Mouse (Mus musculus): ENCODE data around the gene Wwtr1. TPM values are rescaled to one million over a fixed set of nuclear protein-coding genes. Genes with fewer than 3 reads are reported as not detected.

The Wwtr1 gene
- total and polyA plus RNA-seq, 2 experiments from 2014 or later = 26.1 to 90.9 TPM

- 57% methylated on average over 2 of the region's 2 CpGs for WGBS
- Histone ChIP-seq H3K27me3 (ENCODE audit: control insufficient read depth, insufficient read depth, low read length) (no peaks in the 10 kb centered on the region), H3K9ac (replicated peaks; ENCODE audit: low read depth, low read length) (no peak overlapping the region), H3K4me1 (ENCODE audit: control insufficient read depth, insufficient read depth) (0 out of 2 replicates have a peak, but pooled peaks cover 4% of the 10 kb centered on the region), H3K4me2 (ENCODE audit: low read depth, low read length) (no peak overlapping the region), H3K4me3 (ENCODE audit: low read depth, low read length) (no peak overlapping the region), H3K27ac (ENCODE audit: low read depth) (no peak overlapping the region), H3K36me3 (replicated peaks; ENCODE audit: control insufficient read depth, insufficient read depth, low read length) (no peaks in the 10 kb centered on the region), H3K9me3 (replicated peaks; ENCODE audit: control insufficient read depth, low read length) (no peaks in the 10 kb centered on the region)
- DNase-seq (ENCODE audit: low spot score) (no peak), ATAC-seq (ENCODE audit: insufficient read depth, low read depth) (no peak)
- TF ChIP-seq EP300 (IDR thresholded peaks at IDR 0.05; ENCODE audit: low read depth) (no peak), CTCF (IDR thresholded peaks at IDR 0.05; ENCODE audit: low read depth) (no peak)
These were observed 155.5 kb downstream of the Wwtr1 start for GRCm38 (mm10) chr3:57420233-57420632.

DNA sequence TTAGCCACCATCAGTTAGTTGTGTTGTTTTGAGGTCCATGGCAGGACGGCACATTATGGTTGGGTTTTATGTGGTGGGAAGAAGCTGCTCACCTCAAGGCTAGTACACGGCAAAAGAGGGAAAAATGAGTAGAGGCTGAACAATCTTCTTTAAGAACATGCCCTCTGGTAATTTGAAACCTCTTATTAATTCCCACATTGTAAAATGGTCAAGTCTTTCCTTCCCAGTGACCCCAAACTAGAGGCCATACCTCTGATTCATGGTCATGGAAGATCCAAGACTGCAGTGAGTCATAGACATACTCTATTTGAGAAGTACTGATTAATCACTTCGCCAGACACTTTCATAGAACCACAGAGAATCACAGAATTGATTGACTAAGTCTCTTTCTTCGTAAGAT is 164.2 kb downstream of the Wwtr1 start:
- Histone ChIP-seq H3K4me1 (ENCODE audit: control insufficient read depth, insufficient read depth) (no peaks in the 10 kb centered on the region), H3K4me2 (ENCODE audit: low read depth, low read length) (no peak overlapping the region), H3K9me3 (replicated peaks; ENCODE audit: control insufficient read depth, low read length) (no peaks in the 10 kb centered on the region), H3K9ac (replicated peaks; ENCODE audit: low read depth, low read length) (no peak overlapping the region), H3K27ac (ENCODE audit: low read depth) (no peak overlapping the region), H3K4me3 (ENCODE audit: low read depth, low read length) (no peak overlapping the region), H3K36me3 (replicated peaks; ENCODE audit: control insufficient read depth, insufficient read depth, low read length) (no peaks in the 10 kb centered on the region), H3K27me3 (ENCODE audit: control insufficient read depth, insufficient read depth, low read length) (no peaks in the 10 kb centered on the region)
- DNase-seq (ENCODE audit: low spot score) (no peak), ATAC-seq (ENCODE audit: insufficient read depth, low read depth) (no peak)
- 92% methylated on average over 4 of the region's 4 CpGs for WGBS
- TF ChIP-seq CTCF (IDR thresholded peaks at IDR 0.05; ENCODE audit: low read depth) (no peak), EP300 (IDR thresholded peaks at IDR 0.05; ENCODE audit: low read depth) (no peak)

Small RNA genes within 50 kb of the gene (microRNA-seq; reads per million reads assigned to microRNA genes)
- gene Mir6377 = not detected

Other genes with a start within 250 kb of the Wwtr1 start
- 0.92 TPM in 1 of 2 replicates, not detected in the other for gene Tm4sf4, start 150.6 kb downstream of the Wwtr1 start, total RNA-seq (2014; rRNA removed; ENCODE audit: low replicate concordance)
- 0.73 and 1.2 TPM in 2 replicates for gene Tm4sf4, start 150.6 kb downstream of the Wwtr1 start, polyA plus RNA-seq (2015; fragmentation: Nextera tagmentation; extraction: Ambion mirVana)
- 18.3 and 70.3 TPM in 2 replicates for gene Commd2, start 75.8 kb upstream of the Wwtr1 start, total RNA-seq (2014; rRNA removed; ENCODE audit: low replicate concordance)
- 53.9 and 55.2 TPM in 2 replicates for gene Commd2, start 75.8 kb upstream of the Wwtr1 start, polyA plus RNA-seq (2015; fragmentation: Nextera tagmentation; extraction: Ambion mirVana)
- not detected in 2 replicates for gene Ankub1, start 116.9 kb upstream of the Wwtr1 start, total RNA-seq (2014; rRNA removed; ENCODE audit: low replicate concordance)
- gene Ankub1, start 116.9 kb upstream of the Wwtr1 start, polyA plus RNA-seq (2015; fragmentation: Nextera tagmentation; extraction: Ambion mirVana) = not detected in 2 replicates
- gene Rnf13, start 160.2 kb upstream of the Wwtr1 start, total RNA-seq (2014; rRNA removed; ENCODE audit: low replicate concordance) = 47.8 and 59.4 TPM in 2 replicates
- 81.5 and 84.5 TPM in 2 replicates for gene Rnf13, start 160.2 kb upstream of the Wwtr1 start, polyA plus RNA-seq (2015; fragmentation: Nextera tagmentation; extraction: Ambion mirVana)

Measured in heart, postnatal 0 days (tissue).